Mouse (Mus musculus) cerebellum, adult 2 months (tissue): Measurements from ENCODE around the gene Synpo2.

ENCODE experiments used
- CTCF ChIP-seq: fragments of 200-500 bp; IDR thresholded peaks from 2 replicates; pipeline ENCODE4 v1.5.1; 2011; ENCODE audit warnings: low read depth, mild to moderate bottlenecking, control low read depth, low read length, moderate library complexity, borderline replicate concordance; ENCODE audit not compliant: insufficient read depth
- POLR2A ChIP-seq: fragments of 200-500 bp; IDR thresholded peaks from 2 replicates; pipeline ENCODE4 v1.6.1; 2011; ENCODE audit warnings: low read length, control low read depth, borderline replicate concordance; ENCODE audit not compliant: insufficient read depth

DNA sequence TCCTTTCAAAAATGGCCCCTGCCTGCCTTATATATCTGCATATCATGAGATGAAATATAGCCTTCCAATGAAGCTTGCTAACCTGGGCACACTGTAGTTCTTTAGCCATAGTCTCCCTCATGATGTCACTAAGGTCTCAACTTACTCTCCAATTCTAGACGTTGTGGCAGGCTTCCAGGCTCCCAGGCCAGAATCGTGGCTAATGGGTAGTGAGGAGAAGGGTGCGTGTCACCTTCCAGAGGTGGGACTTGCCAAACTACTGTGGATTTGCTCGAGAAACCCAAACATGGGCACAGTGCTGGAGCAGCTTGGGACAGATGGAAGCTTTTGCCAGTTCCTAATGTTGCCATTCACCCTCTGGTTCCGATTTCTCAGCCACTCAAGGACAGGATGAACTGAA is 69.5 kb downstream of the Synpo2 start:
- TF ChIP-seq POLR2A (no peak), CTCF (no peak)
